Mouse (Mus musculus) ES-E14 (cell line): Measurements from ENCODE around the gene Duox2. TPM values are rescaled to one million over a fixed set of nuclear protein-coding genes. Genes with fewer than 3 reads are reported as not detected.

ENCODE experiments used
- DNase-seq: peaks from one replicate; pipeline ENCODE4 v3.0.0-alpha.2; 2013; ENCODE audit warnings: low read depth, low spot score
- H3K27ac ChIP-seq: 2 replicates; pipeline ENCODE4 v1.5.1; 2012; ENCODE audit warnings: low read depth, mild to moderate bottlenecking, low read length, moderate library complexity, mixed read lengths; ENCODE audit not compliant: poor library complexity, insufficient read depth, severe bottlenecking
- H3K36me3 ChIP-seq: 2 replicates; pipeline ENCODE4 v1.6.1; 2012; ENCODE audit warnings: mild to moderate bottlenecking, low read length, moderate library complexity, mixed read lengths; ENCODE audit not compliant: control insufficient read depth, poor library complexity, insufficient read depth, severe bottlenecking
- H3K4me1 ChIP-seq, 2 experiments: fragments of 150-350 bp in 1 of 2; sonication (generic) in 1 of 2; 2 replicates each; pipeline ENCODE4 v1.6.1; 2012; ENCODE audit warnings: low read length in 2 of 2, mild to moderate bottlenecking in 1 of 2, mixed read lengths in 1 of 2; ENCODE audit not compliant: control insufficient read depth in 2 of 2, insufficient read depth in 2 of 2, poor library complexity in 1 of 2
- H3K4me3 ChIP-seq, 2 experiments: fragments of 150-350 bp in 1 of 2; sonication (generic) in 1 of 2; 2 replicates each; pipeline ENCODE4 v1.5.1; 2012; ENCODE audit warnings: low read length in 2 of 2, low read depth in 1 of 2, mild to moderate bottlenecking in 1 of 2, mixed read lengths in 1 of 2; ENCODE audit not compliant: insufficient read depth in 1 of 2, poor library complexity in 1 of 2, severe bottlenecking in 1 of 2
- H3K9ac ChIP-seq: 2 replicates; pipeline ENCODE4 v1.6.1; 2012; ENCODE audit warnings: low read depth, mild to moderate bottlenecking, low read length, mixed read lengths; ENCODE audit not compliant: poor library complexity, insufficient read depth, severe bottlenecking
- H3K9me3 ChIP-seq: fragments of 150-350 bp; sonication (generic); 2 replicates; pipeline ENCODE4 v1.6.1; 2012; ENCODE audit warnings: low read depth, mild to moderate bottlenecking, low read length; ENCODE audit not compliant: control insufficient read depth, insufficient read depth
- CHD2 ChIP-seq: IDR thresholded peaks from 2 replicates; pipeline ENCODE4 v1.6.1; 2014; ENCODE audit warnings: mild to moderate bottlenecking, low read depth, low read length, inconsistent platforms
- HCFC1 ChIP-seq: IDR thresholded peaks from 2 replicates; pipeline ENCODE4 v1.6.1; 2012; ENCODE audit warnings: low read length, inconsistent platforms, borderline replicate concordance; ENCODE audit not compliant: insufficient read depth
- MAFK ChIP-seq: IDR thresholded peaks from 2 replicates; pipeline ENCODE4 v1.6.1; 2014; ENCODE audit warnings: mild to moderate bottlenecking, low read depth, low read length, inconsistent platforms; ENCODE audit not compliant: insufficient read depth
- ZC3H11A ChIP-seq: IDR thresholded peaks from 2 replicates; pipeline ENCODE4 v1.6.1; 2012; ENCODE audit warnings: low read depth, mild to moderate bottlenecking, inconsistent platforms, low read length, borderline replicate concordance
- ZNF384 ChIP-seq: IDR thresholded peaks from 2 replicates; pipeline ENCODE4 v1.6.1; 2012; ENCODE audit warnings: low read depth, low read length, inconsistent platforms
- in situ Hi-C, 2 experiments: fragments of 600-800 bp; cut with MboI; formaldehyde crosslinking; loops; one replicate each; pipeline ENCODE4 v1.15.1; 2025; ENCODE audit warnings: low sequenced_read_pairs in 2 of 2, inconsistent platforms in 1 of 2; ENCODE audit not compliant: unreplicated experiment in 2 of 2
- total RNA-seq: library from RNA; depleted of rRNA; stranded (reverse); fragments of 300-350 nt; gene quantifications from 2 replicates; pipeline ENCODE4 v1.2.3, GENCODE M21; 2012

Gene Duox2
- total RNA-seq, 1 experiment = 0.13 TPM

GRCm38 (mm10) chr2:122240735-122241134 is 57.5 kb downstream of the Duox2 start:
- TF ChIP-seq ZC3H11A (no peak), CHD2 (no peak), HCFC1 (no peak)
- DNase-seq = no peak
- Histone ChIP-seq H3K4me1 (no peaks in the 10 kb centered on the region), H3K9me3 (no peaks in the 10 kb centered on the region), H3K36me3 (no peaks in the 10 kb centered on the region), H3K27ac (no peak overlapping the region), H3K4me3 (no peak overlapping the region), H3K9ac (no peak overlapping the region)
- in situ Hi-C loops = no loop called here

- Histone ChIP-seq H3K9me3 (no peaks in the 10 kb centered on the region), H3K36me3 (no peaks in the 10 kb centered on the region), H3K4me1 (no peaks in the 10 kb centered on the region), H3K4me3 (no peak overlapping the region), H3K27ac (no peak overlapping the region), H3K9ac (no peak overlapping the region)
- in situ Hi-C loops = no loop called here
- TF ChIP-seq MAFK (no peak), HCFC1 (no peak), ZNF384 (no peak), ZC3H11A (no peak), CHD2 (no peak)
- DNase-seq = no peak
These were observed 60.3 kb downstream of the Duox2 start for GRCm38 (mm10) chr2:122237891-122238470.

GRCm38 (mm10) chr2:122236321-122236720 is 61.9 kb downstream of the Duox2 start:
- H3K4me1 ChIP-seq = peaks cover 3 to 7% of the 10 kb centered on the region in 2 experiments; a peak in 2 of 4 replicates
- TF ChIP-seq MAFK (no peak), ZC3H11A (no peak), CHD2 (no peak), HCFC1 (no peak), ZNF384 (no peak)
- in situ Hi-C loops = no loop called here
- no peak for DNase-seq
- H3K36me3 ChIP-seq = no peaks in the 10 kb centered on the region; the same call in 1 of the 2 replicates
- no peak overlapping the region for H3K27ac ChIP-seq
- no peaks in the 10 kb centered on the region for H3K9me3 ChIP-seq
- H3K9ac ChIP-seq = no peak overlapping the region
- no peak overlapping the region for H3K4me3 ChIP-seq

DNA sequence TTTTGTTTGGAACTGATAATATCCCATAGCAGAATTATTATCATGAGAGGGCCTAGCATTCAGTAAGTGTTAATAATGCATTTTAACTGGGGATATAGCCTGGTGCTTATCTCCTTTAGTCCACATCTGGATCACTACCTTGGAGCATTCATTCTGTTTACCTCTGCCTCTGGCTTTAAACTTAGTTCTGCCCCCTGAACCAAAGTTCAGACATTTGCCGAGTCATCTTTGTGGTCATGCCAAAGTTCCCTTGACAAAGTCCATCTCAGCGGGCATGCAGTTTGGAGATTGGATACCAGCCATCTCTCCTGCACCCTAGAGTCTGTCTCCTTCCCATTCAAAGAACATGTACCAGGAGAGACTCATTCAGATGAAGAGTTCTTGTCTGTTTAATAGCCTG is 62.8 kb downstream of the Duox2 start:
- DNase-seq = no peak
- H3K36me3 ChIP-seq = no peaks in the 10 kb centered on the region; the same call in 1 of the 2 replicates
- in situ Hi-C loops = no loop called here
- no peak overlapping the region for H3K27ac ChIP-seq
- TF ChIP-seq ZNF384 = no peak
- no peak for TF ChIP-seq CHD2
- no peak for TF ChIP-seq ZC3H11A
- no peak for TF ChIP-seq HCFC1
- H3K9ac ChIP-seq = no peak overlapping the region
- peaks cover 5 to 8% of the 10 kb centered on the region in 2 experiments; a peak in 2 of 4 replicates for H3K4me1 ChIP-seq
- H3K9me3 ChIP-seq = no peaks in the 10 kb centered on the region
- peak overlapping the region; percentile 73 to 85; a peak in 3 of 4 replicates for H3K4me3 ChIP-seq
